ENCODE assay signal across 22 mouse cellular contexts in the genomic region with DNA sequence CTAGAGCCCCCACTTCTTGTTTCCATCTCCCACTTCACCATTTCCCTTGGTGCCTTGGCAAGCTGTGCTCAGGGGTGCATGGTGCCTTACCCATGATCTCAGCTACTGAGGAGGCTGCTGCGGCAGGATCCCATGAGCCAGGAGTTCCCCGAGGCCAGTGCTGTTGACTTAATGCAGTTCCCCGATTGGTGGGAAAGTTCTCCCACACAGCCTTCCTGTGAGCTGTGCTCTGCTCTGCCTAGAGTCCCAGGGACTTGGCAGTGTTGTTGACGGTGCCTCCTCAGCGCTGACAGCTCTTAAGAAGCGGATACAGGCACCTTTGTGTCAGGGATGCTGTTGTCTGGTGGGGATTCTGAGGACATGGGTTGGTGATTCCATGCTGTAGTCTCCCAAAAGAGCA.
"Had no signal": no experiment of that assay in that cellular context is flagged by ENCODE, and none has a peak within 500 bp of the region (broad histone marks: within the 10 kb centered on the region; RNA-seq: fewer than 3 reads in every experiment).

No protein-coding gene starts in this region.

- DNase-seq: heart, postnatal 10 days; heart, postnatal 14 days; heart, postnatal 36 days; heart, postnatal 4 days; kidney, adult 11 months; kidney, adult 18-20 months; kidney, adult 2 months; kidney, adult 8-10 months; kidney, adult 9 months; kidney, postnatal 10 days; kidney, postnatal 14 days; kidney, postnatal 25 days; kidney, postnatal 36 days; kidney, postnatal 4 days; layer of hippocampus, adult 9-11 months; layer of hippocampus, postnatal 36 days had no signal

- ATAC-seq: hindbrain, embryonic 16.5 days; hindbrain, postnatal 0 days; inflammation-experienced regulatory T-cells, adult 6 months; intestine, embryonic 15.5 days; intestine, embryonic 16.5 days; intestine, postnatal 0 days had no signal
